Mouse (Mus musculus) neural tube, embryonic 15.5 days (tissue): ENCODE data around the gene Tbcd. TPM values are rescaled to one million over a fixed set of nuclear protein-coding genes. Genes with fewer than 3 reads are reported as not detected.

Experiments
- ATAC-seq: fragments of 200-750 bp; cut with Nextera tagmentation; 2 replicates; pipeline ENCODE4 v1.8.0; 2017; ENCODE audit warnings: mild to moderate bottlenecking, moderate TSS enrichment, moderate library complexity; ENCODE audit not compliant: low FRiP score
- H3K27ac ChIP-seq: fragments of 300-500 bp; sonication (generic); replicated peaks from 2 replicates; pipeline ENCODE4 v1.5.1; 2015; ENCODE audit warnings: mild to moderate bottlenecking, inconsistent platforms
- H3K27me3 ChIP-seq: fragments of 300-500 bp; sonication (generic); replicated peaks from 2 replicates; pipeline ENCODE4 v1.6.1; 2015; ENCODE audit warnings: inconsistent platforms
- H3K36me3 ChIP-seq: fragments of 300-500 bp; sonication (generic); 2 replicates; pipeline ENCODE4 v1.6.1; 2015; ENCODE audit warnings: inconsistent platforms
- H3K4me1 ChIP-seq: fragments of 300-500 bp; sonication (generic); 2 replicates; pipeline ENCODE4 v1.6.1; 2015; ENCODE audit warnings: inconsistent platforms
- H3K4me2 ChIP-seq: fragments of 300-500 bp; sonication (generic); 2 replicates; pipeline ENCODE4 v1.6.1; 2015; ENCODE audit warnings: inconsistent platforms, mild to moderate bottlenecking, moderate library complexity
- H3K4me3 ChIP-seq: fragments of 300-500 bp; sonication (generic); replicated peaks from 2 replicates; pipeline ENCODE4 v1.5.1; 2015; ENCODE audit warnings: mild to moderate bottlenecking, inconsistent platforms
- H3K9ac ChIP-seq: fragments of 300-500 bp; sonication (generic); replicated peaks from 2 replicates; pipeline ENCODE4 v1.6.1; 2015; ENCODE audit warnings: mild to moderate bottlenecking, inconsistent platforms
- H3K9me3 ChIP-seq: fragments of 300-500 bp; sonication (generic); replicated peaks from 2 replicates; pipeline ENCODE4 v1.6.1; 2016; ENCODE audit warnings: inconsistent platforms
- WGBS: fragments of 180-500 bp; shearing (Covaris S2); methylation state at CpG from one replicate; pipeline ENCODE4 v1.1.7; 2015; ENCODE audit warnings: mixed read lengths; 5-methylcytosine and 5-hydroxymethylcytosine counted together
- polyA plus RNA-seq: library from polyadenylated mRNA; unstranded; fragments of >200 nt; fragmentation: Nextera tagmentation; extraction: Ambion mirVana; gene quantifications from 2 replicates; pipeline ENCODE4 v1.2.1, GENCODE M21; 2015

Tbcd gene
- polyA plus RNA-seq, 1 experiment from 2014 or later, result 56.8 TPM

DNA sequence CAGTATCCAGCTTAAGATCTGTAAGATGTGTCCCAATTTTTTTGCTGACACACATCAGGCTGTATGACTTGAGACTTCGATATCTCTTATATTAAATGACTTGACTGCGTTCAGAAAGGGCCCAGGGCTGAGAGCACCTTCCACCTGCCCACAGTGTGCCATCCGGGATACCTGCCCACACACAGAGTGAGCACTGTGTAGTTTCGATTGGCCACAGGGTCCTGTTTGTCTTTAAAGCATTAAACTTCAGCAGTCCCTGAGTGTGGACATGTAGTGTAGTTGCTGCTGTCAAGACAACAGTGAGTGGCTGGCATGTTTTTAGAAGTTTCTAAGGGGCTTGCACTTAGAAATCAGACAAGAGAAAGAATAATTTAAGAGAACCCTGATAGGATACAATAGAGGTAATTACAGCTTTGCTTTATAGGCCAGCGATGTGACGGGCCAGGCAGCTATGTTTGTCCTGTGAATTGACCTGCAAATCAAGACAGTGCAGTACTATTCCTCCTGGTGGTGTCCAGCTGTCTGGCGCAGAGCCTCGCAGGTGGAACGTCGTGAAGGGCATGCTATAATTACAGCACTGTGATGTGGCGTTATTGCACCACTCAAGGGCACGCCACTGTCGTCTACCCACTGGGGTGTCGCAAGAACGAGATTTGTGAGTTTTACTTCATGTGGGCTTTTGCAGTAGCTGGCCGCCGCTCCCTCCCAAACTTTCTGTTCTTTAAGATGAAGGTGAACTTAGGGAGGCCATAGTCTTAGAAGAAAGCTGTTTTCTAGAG, 66.1 kb downstream of the Tbcd start:
- Histone ChIP-seq H3K36me3 (no peaks in the 10 kb centered on the region), H3K9ac (no peak overlapping the region), H3K4me3 (no peak overlapping the region), H3K9me3 (no peaks in the 10 kb centered on the region), H3K4me1 (peaks cover 31% of the 10 kb centered on the region), H3K27ac (no peak overlapping the region), H3K27me3 (no peaks in the 10 kb centered on the region), H3K4me2 (no peak overlapping the region)
- ATAC-seq, result no peak
- 51% methylated on average over 17 of the region's 17 CpGs for WGBS

DNA sequence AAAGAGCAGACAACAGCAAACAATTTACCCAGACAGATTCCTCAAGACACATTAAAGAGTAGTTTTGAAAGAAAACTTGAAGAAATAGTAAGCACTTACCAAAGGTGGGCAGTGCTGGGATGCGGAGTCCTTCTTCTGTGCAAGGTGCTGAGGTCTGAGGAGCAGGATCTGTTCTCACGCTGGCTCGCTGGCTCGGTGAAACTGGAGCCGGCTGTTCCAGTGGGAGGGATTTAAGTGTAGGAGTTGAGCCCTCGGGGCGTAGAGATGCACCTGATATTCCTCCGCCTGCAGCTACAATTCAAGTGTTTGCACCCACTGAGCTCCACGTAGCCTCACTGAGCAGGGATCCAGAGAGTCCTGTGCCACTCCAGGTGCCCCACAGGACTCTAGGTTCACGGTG, 67.4 kb downstream of the Tbcd start, which contains the start of gene Zfp750:
Gene Zfp750, minus strand, starts transcription at position 203 of the 400 bp plus-strand sequence.
- Histone ChIP-seq H3K9me3 (no peaks in the 10 kb centered on the region), H3K4me2 (no peak within 1 kb of the TSS), H3K4me3 (no peak within 1 kb of the TSS), H3K27me3 (no peaks in the 10 kb centered on the region), H3K36me3 (no peaks in the 10 kb centered on the region), H3K4me1 (peaks cover 31% of the 10 kb centered on the region), H3K27ac (no peak within 1 kb of the TSS), H3K9ac (no peak within 1 kb of the TSS)
- WGBS, result 42% methylated on average over 10 of the region's 10 CpGs
- no peak for ATAC-seq

DNA sequence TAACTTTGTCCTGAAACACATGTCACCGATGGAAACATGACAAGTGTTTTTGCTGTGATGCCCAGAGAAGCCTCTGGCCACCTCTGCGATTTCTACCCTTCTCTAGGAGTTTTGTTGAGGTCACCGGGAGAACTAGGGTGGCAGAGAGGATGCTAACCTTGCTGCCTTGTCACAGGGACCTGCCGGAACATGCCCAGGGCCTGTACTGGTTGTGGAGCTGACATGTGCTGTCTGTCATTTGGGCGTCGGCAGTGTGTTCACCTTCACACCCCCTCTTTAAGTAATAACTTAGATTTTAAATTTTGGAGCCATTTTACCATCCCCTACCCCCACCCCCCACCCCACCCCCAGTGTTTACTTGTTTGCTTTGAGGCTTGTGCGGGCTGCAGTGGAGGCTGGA, 68.0 kb downstream of the Tbcd start:
- no peak for ATAC-seq
- Histone ChIP-seq H3K27me3 (no peaks in the 10 kb centered on the region), H3K4me1 (peaks cover 31% of the 10 kb centered on the region), H3K9ac (no peak overlapping the region), H3K9me3 (no peaks in the 10 kb centered on the region), H3K4me3 (no peak overlapping the region), H3K4me2 (no peak overlapping the region), H3K27ac (no peak overlapping the region), H3K36me3 (no peaks in the 10 kb centered on the region)
- 89% methylated on average over 7 of the region's 7 CpGs for WGBS

DNA sequence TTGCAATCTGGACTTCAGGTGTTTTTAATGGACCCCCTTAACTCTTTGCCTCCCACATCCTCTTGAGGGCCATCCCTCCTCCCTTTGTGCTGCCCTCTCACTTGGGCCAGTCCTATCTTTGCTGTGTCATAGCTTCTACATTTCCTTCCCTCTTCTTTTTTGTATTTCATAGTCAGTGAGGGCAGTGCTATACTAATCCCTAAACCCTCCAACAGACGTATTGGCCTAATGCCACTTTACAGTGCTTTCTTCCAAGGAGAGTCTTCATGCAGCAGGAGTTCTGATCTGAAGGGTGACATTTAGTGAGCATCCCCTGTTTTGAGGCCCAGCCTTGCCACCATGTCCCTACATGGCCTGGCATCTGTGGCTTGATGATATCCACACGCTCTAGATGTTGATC, 69.0 kb downstream of the Tbcd start:
- H3K36me3 ChIP-seq, result no peaks in the 10 kb centered on the region
- no peak overlapping the region for H3K9ac ChIP-seq
- no peak overlapping the region for H3K4me3 ChIP-seq
- H3K9me3 ChIP-seq, result no peaks in the 10 kb centered on the region
- H3K4me1 ChIP-seq, result peaks cover 31% of the 10 kb centered on the region
- ATAC-seq, result no peak
- 94% methylated on average over 2 of the region's 2 CpGs for WGBS
- no peak overlapping the region for H3K4me2 ChIP-seq
- no peak overlapping the region for H3K27ac ChIP-seq
- no peaks in the 10 kb centered on the region for H3K27me3 ChIP-seq

DNA sequence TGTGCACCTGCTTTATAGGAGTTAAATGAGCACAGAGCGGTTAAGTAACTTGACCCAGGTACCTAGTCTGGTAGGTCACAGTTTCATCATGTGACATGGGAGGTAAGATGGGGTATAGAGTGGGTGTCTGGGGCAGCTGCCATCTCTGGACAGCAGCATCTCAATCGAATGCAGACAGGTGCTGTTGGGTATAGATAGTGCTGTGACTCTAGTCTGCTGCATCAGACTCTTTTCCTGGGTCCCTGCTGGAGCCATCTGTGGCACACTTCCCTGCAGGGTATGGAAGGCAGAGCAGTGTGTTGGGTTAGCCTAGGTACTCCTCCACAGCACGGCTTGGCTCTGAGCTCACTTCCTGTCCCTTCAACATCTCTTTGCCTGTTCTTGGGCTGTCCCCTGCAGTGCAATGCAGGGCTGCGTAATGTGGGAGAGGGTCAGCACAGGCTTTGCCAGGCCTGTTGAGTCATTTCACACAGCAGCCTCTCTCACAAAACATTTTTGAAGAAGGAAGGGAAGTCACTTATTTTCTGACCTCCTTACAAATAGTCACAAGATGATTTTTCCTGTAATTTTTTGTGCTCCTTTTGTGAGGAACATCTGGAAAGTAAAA, 70.5 kb downstream of the Tbcd start:
- no peak overlapping the region for H3K27ac ChIP-seq
- H3K9ac ChIP-seq, result no peak overlapping the region
- peaks cover 18% of the 10 kb centered on the region for H3K4me1 ChIP-seq
- 88% methylated on average over 4 of the region's 4 CpGs for WGBS
- no peaks in the 10 kb centered on the region for H3K36me3 ChIP-seq
- H3K4me3 ChIP-seq, result no peak overlapping the region
- H3K4me2 ChIP-seq, result no peak overlapping the region
- no peak for ATAC-seq
- no peaks in the 10 kb centered on the region for H3K9me3 ChIP-seq
- no peaks in the 10 kb centered on the region for H3K27me3 ChIP-seq

DNA sequence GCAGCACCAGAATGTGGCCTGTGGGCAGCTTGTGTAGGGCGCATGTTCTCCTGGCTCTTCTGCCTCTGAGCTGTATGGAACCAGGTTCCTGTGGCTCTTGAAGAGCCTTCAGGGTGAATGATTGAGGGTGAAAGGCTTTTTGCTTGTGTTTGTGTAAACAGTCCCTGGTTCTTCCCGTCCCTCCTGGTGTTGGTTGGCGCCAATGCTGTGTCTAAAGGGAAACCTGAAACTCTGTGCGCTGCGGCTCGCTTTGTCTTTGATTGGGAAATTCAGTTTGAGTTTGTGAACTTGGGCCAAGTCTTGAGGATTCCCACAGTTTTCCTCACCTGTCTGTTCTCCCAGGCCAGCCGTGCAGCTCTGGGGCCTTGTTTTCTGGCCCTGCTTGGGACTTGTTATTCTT, 72.4 kb downstream of the Tbcd start:
- Histone ChIP-seq H3K36me3 (no peaks in the 10 kb centered on the region), H3K9ac (no peak overlapping the region), H3K4me2 (no peak overlapping the region), H3K27me3 (no peaks in the 10 kb centered on the region), H3K4me3 (no peak overlapping the region), H3K4me1 (peaks cover 2% of the 10 kb centered on the region; the same call in 1 of the 2 replicates), H3K9me3 (no peaks in the 10 kb centered on the region), H3K27ac (no peak overlapping the region)
- ATAC-seq, result no peak
- WGBS, result 93% methylated on average over 7 of the region's 7 CpGs

DNA sequence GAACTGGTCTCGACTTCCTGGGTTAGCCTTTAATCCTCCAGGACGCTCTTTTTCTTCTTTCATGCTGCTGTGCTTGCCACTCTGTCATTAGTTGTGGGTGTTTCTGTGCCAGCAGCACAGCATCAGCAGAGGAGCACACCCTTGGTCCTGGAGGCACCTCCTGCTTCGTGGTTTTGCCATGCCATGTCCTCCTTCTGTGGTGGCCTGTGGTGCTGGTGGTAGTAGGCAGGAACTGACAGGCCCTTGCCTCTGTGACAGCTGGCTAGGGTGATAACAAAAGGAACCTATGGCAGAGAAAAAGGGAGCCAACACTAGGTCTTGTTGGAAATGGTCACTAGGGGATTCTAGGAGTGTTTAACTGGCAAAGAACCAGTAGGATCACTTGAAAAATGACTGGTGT, 78.0 kb downstream of the Tbcd start:
- Histone ChIP-seq H3K27ac (no peak overlapping the region), H3K9me3 (no peaks in the 10 kb centered on the region), H3K4me1 (no peaks in the 10 kb centered on the region), H3K4me2 (no peak overlapping the region), H3K36me3 (no peaks in the 10 kb centered on the region), H3K27me3 (no peaks in the 10 kb centered on the region), H3K4me3 (no peak overlapping the region), H3K9ac (no peak overlapping the region)
- WGBS, result 94% methylated on average over 3 of the region's 3 CpGs
- ATAC-seq, result no peak

DNA sequence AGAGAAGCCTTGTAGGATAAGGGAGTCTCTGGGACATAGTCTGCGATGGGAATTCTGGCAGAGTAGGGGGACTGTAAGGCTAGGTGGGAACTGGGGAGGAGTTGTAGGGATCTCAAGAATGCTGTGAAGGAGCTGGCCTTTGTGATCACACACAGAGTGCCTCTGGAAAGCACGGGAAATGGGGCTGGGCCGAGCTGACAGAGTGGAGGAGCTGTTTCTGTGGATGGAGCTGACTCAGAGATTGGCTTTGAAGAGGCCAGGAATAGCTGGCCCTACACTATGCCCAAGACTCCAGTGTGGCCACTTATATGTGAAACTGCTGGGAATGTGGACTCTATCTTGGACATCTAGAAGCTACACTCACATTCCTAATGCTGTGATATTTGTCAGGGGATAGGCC, 84.8 kb downstream of the Tbcd start:
- WGBS, result 49% methylated on average over 3 of the region's 3 CpGs
- Histone ChIP-seq H3K4me1 (peaks cover 4% of the 10 kb centered on the region; the same call in 1 of the 2 replicates), H3K27ac (no peak overlapping the region), H3K9ac (no peak overlapping the region), H3K9me3 (no peaks in the 10 kb centered on the region), H3K36me3 (peaks cover 7% of the 10 kb centered on the region), H3K4me3 (no peak overlapping the region), H3K27me3 (no peaks in the 10 kb centered on the region), H3K4me2 (no peak overlapping the region)
- no peak for ATAC-seq

DNA sequence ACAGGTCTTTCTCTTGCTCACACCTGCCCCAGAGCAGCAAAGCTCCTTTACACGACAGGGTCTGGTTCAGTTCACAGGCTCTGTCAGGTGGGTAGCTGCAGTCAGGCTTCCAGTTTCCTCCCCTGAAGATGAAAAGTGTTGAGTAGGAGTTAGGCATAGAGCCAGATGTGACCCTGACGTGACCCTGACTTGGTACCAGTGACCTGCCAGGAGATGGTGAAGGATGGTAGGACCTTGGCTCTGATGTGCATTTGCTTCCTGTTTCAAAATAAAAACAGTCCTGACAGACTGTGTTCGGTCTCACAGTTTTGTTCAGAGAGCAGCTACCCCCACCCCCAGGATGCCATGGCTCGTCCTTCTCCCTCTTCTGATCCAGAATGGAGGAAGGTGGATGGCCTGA, 90.7 kb downstream of the Tbcd start:
- Histone ChIP-seq H3K27ac (no peak overlapping the region), H3K4me3 (no peak overlapping the region), H3K9me3 (no peaks in the 10 kb centered on the region), H3K9ac (no peak overlapping the region), H3K4me1 (no peaks in the 10 kb centered on the region), H3K4me2 (no peak overlapping the region), H3K27me3 (no peaks in the 10 kb centered on the region), H3K36me3 (peaks cover 17% of the 10 kb centered on the region)
- no peak for ATAC-seq
- 88% methylated on average over 4 of the region's 4 CpGs for WGBS

DNA sequence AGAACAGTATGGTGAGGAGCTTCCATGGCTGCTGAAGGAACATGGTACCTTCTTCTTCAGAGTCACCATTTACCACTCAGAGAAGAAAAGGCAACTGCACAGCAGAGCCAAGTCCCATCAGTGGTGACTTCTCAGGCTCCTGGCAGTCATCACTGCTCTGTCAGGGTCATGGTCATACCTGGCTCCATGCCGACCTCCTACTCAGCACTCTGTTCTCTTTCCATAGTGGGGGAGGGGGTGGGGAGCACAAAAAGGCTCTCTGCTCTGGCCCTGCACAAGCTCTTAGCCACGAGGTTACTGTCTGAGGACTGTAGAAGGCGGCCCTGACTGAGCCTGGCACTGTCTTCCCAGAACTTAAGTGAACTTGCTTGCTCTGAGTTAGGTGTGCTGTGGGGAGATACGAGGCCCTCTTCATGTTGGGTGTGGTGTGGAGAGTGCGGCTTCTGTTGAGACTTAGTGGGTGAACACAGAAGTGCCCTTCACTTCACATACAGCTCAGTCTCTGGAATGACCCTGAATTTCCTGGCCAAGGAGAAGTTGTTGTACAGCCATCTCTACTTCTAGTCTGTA, 91.6 kb downstream of the Tbcd start:
- Histone ChIP-seq H3K27ac (no peak overlapping the region), H3K4me1 (0 out of 2 replicates have a peak, but pooled peaks cover 2% of the 10 kb centered on the region), H3K9me3 (no peaks in the 10 kb centered on the region), H3K27me3 (no peaks in the 10 kb centered on the region), H3K36me3 (peaks cover 17% of the 10 kb centered on the region), H3K4me3 (no peak overlapping the region), H3K4me2 (no peak overlapping the region), H3K9ac (no peak overlapping the region)
- 94% methylated on average over 5 of the region's 5 CpGs for WGBS
- ATAC-seq, result no peak

DNA sequence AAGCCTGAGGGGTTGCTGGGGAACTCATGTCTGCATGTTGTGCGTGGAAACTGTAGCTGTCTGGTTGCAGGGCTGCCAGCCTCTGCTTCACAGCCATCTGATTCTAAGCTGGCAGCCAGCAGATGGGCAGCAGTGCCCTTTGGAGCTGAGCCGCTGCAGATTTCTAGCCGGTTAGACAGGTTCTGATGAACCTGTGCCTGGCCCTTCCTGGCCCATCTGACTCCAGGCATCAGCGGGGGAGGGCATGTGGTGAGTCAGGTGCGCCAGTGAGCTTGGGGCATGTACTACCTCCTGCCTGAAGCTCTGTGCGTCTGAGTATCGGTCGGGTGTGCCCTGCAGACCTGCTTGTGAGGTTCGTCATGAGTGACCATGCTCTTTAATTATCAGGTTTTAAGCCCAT, 92.2 kb downstream of the Tbcd start:
- peaks cover 17% of the 10 kb centered on the region for H3K36me3 ChIP-seq
- peaks cover 4% of the 10 kb centered on the region for H3K4me1 ChIP-seq
- ATAC-seq, result no peak
- H3K27me3 ChIP-seq, result no peaks in the 10 kb centered on the region
- no peak overlapping the region for H3K27ac ChIP-seq
- H3K9ac ChIP-seq, result no peak overlapping the region
- no peaks in the 10 kb centered on the region for H3K9me3 ChIP-seq
- no peak overlapping the region for H3K4me3 ChIP-seq
- 90% methylated on average over 9 of the region's 9 CpGs for WGBS
- H3K4me2 ChIP-seq, result no peak overlapping the region

DNA sequence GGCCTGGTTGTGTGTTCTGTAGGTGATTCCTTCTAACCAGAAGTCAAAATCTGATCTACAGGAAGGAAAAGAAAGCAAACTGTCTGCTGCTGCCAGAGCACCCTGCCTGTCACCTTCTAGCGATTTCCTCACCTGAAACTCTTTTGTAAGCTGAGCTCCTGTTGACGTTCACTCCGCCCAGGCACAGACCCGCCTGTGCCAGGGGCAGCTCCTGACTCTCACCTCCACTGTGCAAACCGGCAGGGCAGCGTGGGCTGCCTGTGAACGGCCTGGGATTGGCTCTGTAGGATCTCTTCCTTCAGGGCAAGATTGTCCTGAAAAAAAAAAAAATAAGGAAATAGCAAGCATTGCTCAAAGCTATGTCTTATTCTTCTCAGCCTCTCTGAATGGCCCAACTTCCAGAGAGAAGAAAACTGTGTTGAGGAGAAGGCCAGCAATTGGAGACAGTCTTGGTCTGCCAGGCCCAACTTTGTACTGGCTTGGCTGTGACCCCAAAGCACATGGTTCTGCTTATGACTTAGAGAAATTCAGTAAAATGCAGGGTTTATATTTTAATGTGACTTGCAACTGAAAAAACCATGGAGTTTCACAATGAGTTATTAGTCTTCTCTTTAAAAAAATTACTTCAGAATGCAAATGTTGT, 93.1 kb downstream of the Tbcd start:
- WGBS, result 83% methylated on average over 7 of the region's 7 CpGs

More for the DNA sequence above, 93.1 kb downstream of the Tbcd start:
- no peaks in the 10 kb centered on the region for H3K9me3 ChIP-seq
- H3K4me2 ChIP-seq, result no peak overlapping the region
- no peaks in the 10 kb centered on the region for H3K27me3 ChIP-seq
- H3K27ac ChIP-seq, result no peak overlapping the region
- H3K36me3 ChIP-seq, result peaks cover 17% of the 10 kb centered on the region
- no peak for ATAC-seq
- H3K9ac ChIP-seq, result no peak overlapping the region
- peaks cover 14% of the 10 kb centered on the region for H3K4me1 ChIP-seq
- H3K4me3 ChIP-seq, result no peak overlapping the region
